In the genomic region with DNA sequence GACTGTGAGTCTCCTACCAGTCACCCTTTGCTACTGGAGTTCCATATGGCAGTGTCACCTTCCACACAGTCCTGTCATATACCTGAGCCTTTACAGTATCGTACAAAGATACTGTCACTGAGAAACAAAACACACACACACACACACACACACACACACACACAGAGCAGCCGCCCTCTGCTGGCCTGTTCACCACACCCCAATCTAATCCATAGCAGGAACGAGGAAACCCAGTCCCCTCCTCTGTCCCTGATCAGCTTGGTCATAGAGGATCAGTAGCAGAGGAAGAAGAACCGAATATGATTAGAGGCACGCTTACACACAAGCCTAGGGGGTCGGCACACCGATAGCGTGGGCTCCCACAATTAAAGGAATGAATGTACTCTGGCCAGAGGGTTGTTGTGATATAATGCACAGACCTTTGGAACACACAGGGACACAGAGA, we compare ENCODE assay signal across 8 mouse cellular contexts. TPM values are rescaled to one million over a fixed set of nuclear protein-coding genes. Genes with fewer than 3 reads are reported as not detected.
A peak's percentile ranks its signal among the peaks of the same experiment; 100 is the strongest.
DNase-seq lines count a peak whose midpoint lies in the region; ATAC-seq and TF ChIP-seq lines count a peak whose summit lies in the region.

No protein-coding gene starts in this region.

- peak; percentile 23; the same call in 1 of the 2 replicates for TF ChIP-seq CTCF in bone marrow, adult 2 months (IDR thresholded peaks at IDR 0.05; ENCODE audit: control insufficient read depth, insufficient read depth, low read length)

- H3K9ac ChIP-seq in kidney, embryonic 14.5 days (ENCODE audit: low read depth, low read length) = peak overlapping the region; percentile 4; the same call in 1 of the 2 replicates
- H3K9ac ChIP-seq in hindbrain, embryonic 16.5 days (ENCODE audit: low read depth, low read length) = no peak overlapping the region
- H3K9ac ChIP-seq in midbrain, embryonic 15.5 days = no peak overlapping the region

- no peaks in the 10 kb centered on the region for H3K9me3 ChIP-seq in kidney, embryonic 14.5 days (ENCODE audit: control insufficient read depth, low read length)
- no peaks in the 10 kb centered on the region for H3K9me3 ChIP-seq in hindbrain, embryonic 16.5 days (ENCODE audit: control insufficient read depth, low read length)
- no peaks in the 10 kb centered on the region for H3K9me3 ChIP-seq in midbrain, embryonic 15.5 days

- no peaks in the 10 kb centered on the region for H3K27me3 ChIP-seq in kidney, embryonic 14.5 days (ENCODE audit: control insufficient read depth, insufficient read depth, low read length)
- H3K27me3 ChIP-seq in hindbrain, embryonic 16.5 days (replicated peaks; ENCODE audit: control insufficient read depth, insufficient read depth, low read length) = no peaks in the 10 kb centered on the region
- H3K27me3 ChIP-seq in midbrain, embryonic 15.5 days (replicated peaks) = peaks cover 16% of the 10 kb centered on the region; the same call in 1 of the 2 replicates

- H3K4me2 ChIP-seq in kidney, embryonic 14.5 days (replicated peaks; ENCODE audit: low read depth, low read length) = peak overlapping the region; percentile 84
- peak overlapping the region; percentile 70 for H3K4me2 ChIP-seq in hindbrain, embryonic 16.5 days (ENCODE audit: low read length)
- H3K4me2 ChIP-seq in midbrain, embryonic 15.5 days = 0 out of 2 replicates have a peak overlapping the region, but pooled peaks have one; percentile 63

- H3K4me3 ChIP-seq in kidney, embryonic 14.5 days (ENCODE audit: low read length) = peak overlapping the region; percentile 78
- H3K4me3 ChIP-seq in bone marrow, adult 2 months (replicated peaks; ENCODE audit: control insufficient read depth, low read depth, low read length) = peak overlapping the region; percentile 87
- peak overlapping the region; percentile 62 for H3K4me3 ChIP-seq in hindbrain, embryonic 16.5 days (ENCODE audit: low read length)
- 0 out of 2 replicates have a peak overlapping the region, but pooled peaks have one; percentile 49 for H3K4me3 ChIP-seq in midbrain, embryonic 15.5 days

- H3K36me3 ChIP-seq in kidney, embryonic 14.5 days (ENCODE audit: control insufficient read depth, insufficient read depth, low read length) = no peaks in the 10 kb centered on the region
- H3K36me3 ChIP-seq in hindbrain, embryonic 16.5 days (ENCODE audit: control insufficient read depth, insufficient read depth, low read length) = no peaks in the 10 kb centered on the region
- no peaks in the 10 kb centered on the region for H3K36me3 ChIP-seq in midbrain, embryonic 15.5 days (replicated peaks)

- no peak for ATAC-seq in kidney, embryonic 14.5 days (ENCODE audit: low FRiP score, low TSS enrichment)
- ATAC-seq in hindbrain, embryonic 16.5 days = no peak; the same call in 1 of the 2 replicates
- ATAC-seq in midbrain, embryonic 15.5 days (replicated peaks) = no peak

- DNase-seq in kidney, adult 11 months = no peak
- DNase-seq in layer of hippocampus, adult 11-12 months (ENCODE audit: low spot score) = no peak
- DNase-seq in left cerebral cortex, adult 8-10 months (ENCODE audit: low spot score in 2 of 2) = no peak
- no peak for DNase-seq in right cerebral cortex, postnatal 14 days

- H3K27ac ChIP-seq in kidney, embryonic 14.5 days (ENCODE audit: low read depth, low read length) = no peak overlapping the region
- H3K27ac ChIP-seq in bone marrow, adult 2 months (ENCODE audit: control insufficient read depth, insufficient read depth, low read depth, low read length, poor library complexity) = peak overlapping the region; percentile 86; the same call in 1 of the 2 replicates
- no peak overlapping the region for H3K27ac ChIP-seq in hindbrain, embryonic 16.5 days (ENCODE audit: low read depth, low read length)
- no peak overlapping the region for H3K27ac ChIP-seq in midbrain, embryonic 15.5 days

- TF ChIP-seq POLR2A in bone marrow, adult 2 months (IDR thresholded peaks at IDR 0.05; ENCODE audit: borderline replicate concordance, control insufficient read depth, low read depth, low read length) = no peak

- WGBS in kidney, embryonic 14.5 days = 60% methylated on average over 8 of the region's 8 CpGs
- WGBS in bone marrow, adult 2 months = 4% methylated on average over 8 of the region's 8 CpGs
- 63% methylated on average over 8 of the region's 8 CpGs for WGBS in hindbrain, embryonic 16.5 days
- WGBS in midbrain, embryonic 15.5 days = 52% methylated on average over 8 of the region's 8 CpGs

- H3K4me1 ChIP-seq in kidney, embryonic 14.5 days (ENCODE audit: control insufficient read depth, insufficient read depth, low read length) = peaks cover 12% of the 10 kb centered on the region; the same call in 1 of the 2 replicates
- peaks cover 22% of the 10 kb centered on the region; the same call in 1 of the 2 replicates for H3K4me1 ChIP-seq in bone marrow, adult 2 months (ENCODE audit: control insufficient read depth, insufficient read depth, low read length)
- H3K4me1 ChIP-seq in hindbrain, embryonic 16.5 days (ENCODE audit: control insufficient read depth, insufficient read depth, low read depth, low read length) = peaks cover 13% of the 10 kb centered on the region
- H3K4me1 ChIP-seq in midbrain, embryonic 15.5 days = peaks cover 19% of the 10 kb centered on the region

RNA-seq across cellular contexts. Expression of a gene that starts 1.7 kb away (rescaled TPM):
- polyA plus RNA-seq in kidney, embryonic 14.5 days (2014; fragmentation: Nextera tagmentation; extraction: Ambion mirVana) = 33.4 and 37.0 TPM in 2 replicates
- 67.1 and 177 TPM in 2 replicates for polyA plus RNA-seq in bone marrow, adult 2 months (2011; ENCODE audit: insufficient read depth, insufficient read length, low replicate concordance, missing spikeins)
- 22.0 and 27.1 TPM in 2 replicates for polyA plus RNA-seq in hindbrain, embryonic 16.5 days (2015; fragmentation: Nextera tagmentation; extraction: Ambion mirVana)
- polyA plus RNA-seq in midbrain, embryonic 15.5 days (2015; fragmentation: Nextera tagmentation; extraction: Ambion mirVana) = 14.7 and 19.6 TPM in 2 replicates
- total RNA-seq in left cerebral cortex, adult 8-10 months (2022) = 10 to 100 TPM; 16.0 to 47.2 (median 18.0) TPM

RNA-seq across cellular contexts. Expression of a gene that starts 29.9 kb away (rescaled TPM):
- polyA plus RNA-seq in kidney, embryonic 14.5 days (2014; fragmentation: Nextera tagmentation; extraction: Ambion mirVana) = 11.6 and 19.4 TPM in 2 replicates
- polyA plus RNA-seq in bone marrow, adult 2 months (2011; ENCODE audit: insufficient read depth, insufficient read length, low replicate concordance, missing spikeins) = 3.1 and 4.9 TPM in 2 replicates
- 9.2 and 10.4 TPM in 2 replicates for polyA plus RNA-seq in hindbrain, embryonic 16.5 days (2015; fragmentation: Nextera tagmentation; extraction: Ambion mirVana)
- 7.6 and 9.6 TPM in 2 replicates for polyA plus RNA-seq in midbrain, embryonic 15.5 days (2015; fragmentation: Nextera tagmentation; extraction: Ambion mirVana)
- total RNA-seq in left cerebral cortex, adult 8-10 months (2022) = 10 to 100 TPM; 11.9 to 13.7 (median 13.2) TPM
